Mouse (Mus musculus) intestine, embryonic 14.5 days (tissue): ENCODE data around the gene Canx. TPM values are rescaled to one million over a fixed set of nuclear protein-coding genes. Genes with fewer than 3 reads are reported as not detected.

Source experiments
- ATAC-seq: fragments of 200-750 bp; cut with Nextera tagmentation; replicated peaks from 2 replicates; pipeline ENCODE4 v1.8.0; 2017; ENCODE audit warnings: low read depth, moderate number of reproducible peaks, moderate TSS enrichment, moderate library complexity; ENCODE audit not compliant: low FRiP score, low TSS enrichment
- DNase-seq: peaks from one replicate; pipeline ENCODE4 v3.0.0-alpha.2; 2018; ENCODE audit warnings: low spot score
- H3K27ac ChIP-seq: fragments of 300-500 bp; sonication (generic); 2 replicates; pipeline ENCODE4 v1.5.1; 2014; ENCODE audit warnings: low read depth, mild to moderate bottlenecking, control low read depth
- H3K27me3 ChIP-seq: fragments of 300-500 bp; sonication (generic); replicated peaks from 2 replicates; pipeline ENCODE4 v1.6.1; 2014; ENCODE audit warnings: low read length, control low read depth; ENCODE audit not compliant: control insufficient read depth, insufficient read depth
- H3K36me3 ChIP-seq: fragments of 300-500 bp; sonication (generic); 2 replicates; pipeline ENCODE4 v1.6.1; 2014; ENCODE audit warnings: low read length, control low read depth; ENCODE audit not compliant: control insufficient read depth, insufficient read depth
- H3K4me1 ChIP-seq: fragments of 300-500 bp; sonication (generic); replicated peaks from 2 replicates; pipeline ENCODE4 v1.6.1; 2014; ENCODE audit warnings: low read length, control low read depth, mixed read lengths; ENCODE audit not compliant: control insufficient read depth, insufficient read depth
- H3K4me2 ChIP-seq: fragments of 300-500 bp; sonication (generic); 2 replicates; pipeline ENCODE4 v1.6.1; 2014; ENCODE audit warnings: low read length
- H3K4me3 ChIP-seq: fragments of 300-500 bp; sonication (generic); 2 replicates; pipeline ENCODE4 v1.5.1; 2014; ENCODE audit warnings: low read depth, low read length, control low read depth, mixed read lengths
- H3K9ac ChIP-seq: fragments of 300-500 bp; sonication (generic); 2 replicates; pipeline ENCODE4 v1.6.1; 2014; ENCODE audit warnings: mild to moderate bottlenecking, low read length
- H3K9me3 ChIP-seq: fragments of 300-500 bp; sonication (generic); 2 replicates; pipeline ENCODE4 v1.6.1; 2016; ENCODE audit warnings: low read length, control low read depth; ENCODE audit not compliant: control insufficient read depth
- WGBS: fragments of 180-500 bp; shearing (Covaris S2); extraction: QIAGEN DNeasy Blood & Tissue Kit; methylation state at CpG from one replicate; pipeline ENCODE4 v1.1.7; 2014; 5-methylcytosine and 5-hydroxymethylcytosine counted together
- polyA plus RNA-seq: library from polyadenylated mRNA; unstranded; fragments of >200 nt; fragmentation: Nextera tagmentation; extraction: Ambion mirVana; gene quantifications from 2 replicates; pipeline ENCODE4 v1.2.1, GENCODE M21; 2014

Gene Canx
- polyA plus RNA-seq, 1 experiment from 2014 or later = 259 TPM

- ATAC-seq (no peak), DNase-seq (no peak)
- H3K9me3 ChIP-seq = no peaks in the 10 kb centered on the region
- H3K4me3 ChIP-seq = no peak overlapping the region
- no peak overlapping the region for H3K4me2 ChIP-seq
- H3K9ac ChIP-seq = no peak overlapping the region
- no peaks in the 10 kb centered on the region for H3K27me3 ChIP-seq
- no peaks in the 10 kb centered on the region for H3K4me1 ChIP-seq
- WGBS = 83% methylated on average over 4 of the region's 4 CpGs
- peaks cover 98% of the 10 kb centered on the region for H3K36me3 ChIP-seq
- no peak overlapping the region for H3K27ac ChIP-seq
Measured at GRCm38 (mm10) chr11:50262020-50262419, 63.5 kb downstream of the Canx start.

GRCm38 (mm10) chr11:50258310-50258709, 67.2 kb downstream of the Canx start:
- H3K4me3 ChIP-seq = no peak overlapping the region
- H3K9ac ChIP-seq = no peak overlapping the region
- DNase-seq (no peak), ATAC-seq (no peak)
- H3K4me2 ChIP-seq = no peak overlapping the region
- 0 out of 2 replicates have a peak, but pooled peaks cover under 1% of the 10 kb centered on the region for H3K4me1 ChIP-seq
- peaks cover 77% of the 10 kb centered on the region for H3K36me3 ChIP-seq
- no peaks in the 10 kb centered on the region for H3K27me3 ChIP-seq
- H3K27ac ChIP-seq = no peak overlapping the region
- H3K9me3 ChIP-seq = no peaks in the 10 kb centered on the region
- 85% methylated on average over 7 of the region's 7 CpGs for WGBS

- Histone ChIP-seq H3K9ac (no peak overlapping the region), H3K4me2 (no peak overlapping the region), H3K27ac (no peak overlapping the region), H3K4me1 (peaks cover 11% of the 10 kb centered on the region; the same call in 1 of the 2 replicates), H3K27me3 (no peaks in the 10 kb centered on the region), H3K36me3 (peaks cover 60% of the 10 kb centered on the region), H3K9me3 (no peaks in the 10 kb centered on the region), H3K4me3 (no peak overlapping the region)
- DNase-seq (no peak), ATAC-seq (no peak)
- WGBS = 86% methylated on average over 7 of the region's 7 CpGs
Measured at GRCm38 (mm10) chr11:50256615-50257014, 68.9 kb downstream of the Canx start.

- H3K27me3 ChIP-seq = no peaks in the 10 kb centered on the region
- peaks cover 35% of the 10 kb centered on the region for H3K36me3 ChIP-seq
- H3K9me3 ChIP-seq = no peaks in the 10 kb centered on the region
- H3K27ac ChIP-seq = no peak overlapping the region
- H3K9ac ChIP-seq = no peak overlapping the region
- peaks cover 11% of the 10 kb centered on the region; the same call in 1 of the 2 replicates for H3K4me1 ChIP-seq
- H3K4me3 ChIP-seq = no peak overlapping the region
- no peak for ATAC-seq
- H3K4me2 ChIP-seq = no peak overlapping the region
- no peak for DNase-seq
- WGBS = 76% methylated on average over 12 of the region's 12 CpGs
Measured at GRCm38 (mm10) chr11:50254010-50254580, 71.4 kb downstream of the Canx start.

GRCm38 (mm10) chr11:50253393-50253792, 72.1 kb downstream of the Canx start:
- H3K9ac ChIP-seq = no peak overlapping the region
- WGBS = 33% methylated on average over 1 of the region's 1 CpGs
- H3K27ac ChIP-seq = no peak overlapping the region
- ATAC-seq (no peak), DNase-seq (no peak)
- H3K4me2 ChIP-seq = no peak overlapping the region
- H3K4me3 ChIP-seq = no peak overlapping the region
- no peaks in the 10 kb centered on the region for H3K27me3 ChIP-seq
- peaks cover 28% of the 10 kb centered on the region for H3K36me3 ChIP-seq
- H3K9me3 ChIP-seq = no peaks in the 10 kb centered on the region
- peaks cover 11% of the 10 kb centered on the region; the same call in 1 of the 2 replicates for H3K4me1 ChIP-seq

GRCm38 (mm10) chr11:50252684-50253265, 72.7 kb downstream of the Canx start:
- Histone ChIP-seq H3K36me3 (peaks cover 22% of the 10 kb centered on the region), H3K4me3 (no peak overlapping the region), H3K4me2 (no peak overlapping the region), H3K27ac (no peak overlapping the region), H3K9me3 (no peaks in the 10 kb centered on the region), H3K9ac (no peak overlapping the region), H3K27me3 (no peaks in the 10 kb centered on the region), H3K4me1 (peaks cover 11% of the 10 kb centered on the region; the same call in 1 of the 2 replicates)
- DNase-seq (no peak), ATAC-seq (peak; percentile 68; the same call in 1 of the 2 replicates)
- 43% methylated on average over 11 of the region's 11 CpGs for WGBS

- Histone ChIP-seq H3K27me3 (no peaks in the 10 kb centered on the region), H3K4me2 (no peak overlapping the region), H3K9me3 (no peaks in the 10 kb centered on the region), H3K4me3 (no peak overlapping the region), H3K9ac (no peak overlapping the region), H3K27ac (no peak overlapping the region), H3K36me3 (peaks cover 16% of the 10 kb centered on the region), H3K4me1 (peaks cover 11% of the 10 kb centered on the region; the same call in 1 of the 2 replicates)
- ATAC-seq (no peak), DNase-seq (no peak)
- WGBS = 36% methylated on average over 3 of the region's 3 CpGs
Measured at GRCm38 (mm10) chr11:50252166-50252565, 73.3 kb downstream of the Canx start.

- no peak overlapping the region for H3K9ac ChIP-seq
- no peak overlapping the region for H3K4me3 ChIP-seq
- no peaks in the 10 kb centered on the region for H3K9me3 ChIP-seq
- no peak for ATAC-seq
- peaks cover 11% of the 10 kb centered on the region; the same call in 1 of the 2 replicates for H3K4me1 ChIP-seq
- WGBS = 70% methylated on average over 7 of the region's 7 CpGs
- no peak for DNase-seq
- H3K27me3 ChIP-seq = no peaks in the 10 kb centered on the region
- H3K36me3 ChIP-seq = no peaks in the 10 kb centered on the region
- H3K27ac ChIP-seq = no peak overlapping the region
- H3K4me2 ChIP-seq = no peak overlapping the region
Measured at GRCm38 (mm10) chr11:50248473-50249171, 76.9 kb downstream of the Canx start.
